Mouse (Mus musculus): Measurements from ENCODE around the gene Ifna11. TPM values are rescaled to one million over a fixed set of nuclear protein-coding genes. Genes with fewer than 3 reads are reported as not detected.
"Not testable (repeated sequence)": the region's sequence is repeated elsewhere in the genome, so short reads cannot be mapped to it uniquely, and the experiment has no call there.

Gene Ifna11
- total RNA-seq (2012; rRNA removed) (not detected in 2 replicates), total RNA-seq (2014; rRNA removed) (not detected in 2 replicates), polyA plus RNA-seq (2012; ENCODE audit: insufficient read length, low read depth) (not detected in 2 replicates)

GRCm38 (mm10) chr4:88819659-88820058, at the start of gene Ifna11:
Ifna11 (plus strand) TSS chr4:88819959.
- no peaks in the 10 kb centered on the region for H3K79me2 ChIP-seq (replicated peaks; ENCODE audit: control insufficient read depth, extremely low read depth, insufficient read depth, poor library complexity, severe bottlenecking)
- in situ Hi-C loops (cut with MboI; ENCODE audit: low pct_ligation_motif_present, low pct_unique_long_range_greater_than_20kb, low sequenced_read_pairs) = no loop called here

DNA sequence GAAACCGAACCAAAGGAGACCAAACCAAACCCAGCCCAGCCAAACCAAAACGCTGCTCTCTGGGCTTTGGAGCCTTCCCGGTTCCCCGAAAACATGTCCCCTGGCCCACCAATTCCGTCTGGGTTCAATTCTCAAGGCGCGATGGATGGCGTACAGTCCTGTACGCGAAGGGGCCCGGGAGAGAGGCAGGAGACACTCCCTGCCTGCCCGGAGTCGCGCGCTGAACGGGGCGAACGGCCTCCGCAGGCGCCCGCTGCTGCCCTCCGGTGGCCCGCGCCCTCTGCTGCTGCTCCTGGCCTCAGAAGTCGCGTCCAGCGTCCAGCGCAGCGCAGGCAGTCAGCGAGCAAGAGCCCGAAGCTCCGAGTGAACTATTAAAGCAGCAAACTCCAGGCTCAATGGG, 46.2 kb upstream of the Ifna11 start, which contains the start of gene Gm13290:
Gm13290 (plus strand) TSS at position 301 of the 400 bp plus-strand sequence.
- dilution Hi-C loops (cut with MboI; ENCODE audit: extremely low pct_ligation_motif_present, extremely low pct_unique_long_range_greater_than_20kb, low sequenced_read_pairs); H3K27me3 ChIP-seq (replicated peaks); H3K9me3 ChIP-seq (replicated peaks; ENCODE audit: low read length); H3K4me1 ChIP-seq (ENCODE audit: control insufficient read depth in 1 of 2, insufficient read depth in 2 of 2); H3K27ac ChIP-seq (ENCODE audit: insufficient read depth, low read depth); H3K79me2 ChIP-seq (replicated peaks; ENCODE audit: control insufficient read depth, extremely low read depth, insufficient read depth, poor library complexity, severe bottlenecking); DNase-seq (ENCODE audit: extremely low read depth); H3K9ac ChIP-seq (ENCODE audit: insufficient read depth, low read depth); in situ Hi-C loops (cut with MboI; ENCODE audit: low pct_ligation_motif_present, low pct_unique_long_range_greater_than_20kb, low sequenced_read_pairs); H3K4me3 ChIP-seq (replicated peaks in 1 of 3; ENCODE audit: low read depth in 2 of 3, low read length in 2 of 3, poor library complexity in 1 of 3); H3K36me3 ChIP-seq (replicated peaks in 1 of 2; ENCODE audit: control insufficient read depth in 1 of 2, insufficient read depth in 1 of 2, low read length in 1 of 2): not testable (repeated sequence)
- 0 out of 2 replicates have a peak within 1 kb of the TSS, but pooled peaks have one; percentile 24 for H3K4me2 ChIP-seq (ENCODE audit: insufficient read depth, low read depth, poor library complexity, severe bottlenecking)

More at GRCm38 (mm10) chr4:88819659-88820058, at the start of gene Ifna11:
- TF ChIP-seq PAX5 (IDR thresholded peaks at IDR 0.05; ENCODE audit: low read length) (no peak), CHD1 (IDR thresholded peaks at IDR 0.05; ENCODE audit: low read depth, low read length) (no peak), EP300 (IDR thresholded peaks at IDR 0.05; ENCODE audit: low read length) (no peak), MAFK (IDR thresholded peaks at IDR 0.05; ENCODE audit: insufficient replicate concordance, low read length) (no peak), USF1 (IDR thresholded peaks at IDR 0.05; ENCODE audit: low read depth, low read length) (no peak), MEF2A (IDR thresholded peaks at IDR 0.05; ENCODE audit: borderline replicate concordance, low read depth, low read length) (no peak), POLR2AphosphoS2 (IDR thresholded peaks at IDR 0.05; ENCODE audit: low read depth, low read length) (no peak), ZNF384 (IDR thresholded peaks at IDR 0.05; ENCODE audit: low read depth, low read length) (no peak), MAZ (IDR thresholded peaks at IDR 0.05; ENCODE audit: low read depth, low read length) (no peak), MYC (IDR thresholded peaks at IDR 0.05; ENCODE audit: low read depth, low read length) (no peak), CHD2 (IDR thresholded peaks at IDR 0.05; ENCODE audit: low read length) (no peak), BHLHE40 (IDR thresholded peaks at IDR 0.05; ENCODE audit: low read depth, low read length) (no peak)
- Histone ChIP-seq H3K9ac (ENCODE audit: insufficient read depth, low read depth) (no peak within 1 kb of the TSS), H3K27ac (ENCODE audit: insufficient read depth, low read depth) (no peak within 1 kb of the TSS), H3K9me3 (replicated peaks; ENCODE audit: low read length) (no peaks in the 10 kb centered on the region), H3K4me2 (ENCODE audit: insufficient read depth, low read depth, poor library complexity, severe bottlenecking) (no peak within 1 kb of the TSS), H3K27me3 (replicated peaks) (peaks cover 34% of the 10 kb centered on the region), H3K36me3 (replicated peaks in 1 of 2; ENCODE audit: control insufficient read depth in 1 of 2, insufficient read depth in 1 of 2, low read length in 1 of 2) (no peaks in the 10 kb centered on the region), H3K4me3 (replicated peaks in 1 of 3; ENCODE audit: low read depth in 2 of 3, low read length in 2 of 3, poor library complexity in 1 of 3) (no peak within 1 kb of the TSS), H3K4me1 (ENCODE audit: control insufficient read depth in 1 of 2, insufficient read depth in 2 of 2) (no peaks in the 10 kb centered on the region)
- DNase-seq (ENCODE audit: extremely low read depth) = no peak
- dilution Hi-C loops (cut with MboI; ENCODE audit: extremely low pct_ligation_motif_present, extremely low pct_unique_long_range_greater_than_20kb, low sequenced_read_pairs) = no loop called here

- H3K79me2 ChIP-seq (replicated peaks; ENCODE audit: control insufficient read depth, extremely low read depth, insufficient read depth, poor library complexity, severe bottlenecking); H3K27me3 ChIP-seq (replicated peaks); DNase-seq (ENCODE audit: extremely low read depth); in situ Hi-C loops (cut with MboI; ENCODE audit: low pct_ligation_motif_present, low pct_unique_long_range_greater_than_20kb, low sequenced_read_pairs); H3K4me3 ChIP-seq (replicated peaks in 1 of 3; ENCODE audit: low read depth in 2 of 3, low read length in 2 of 3, poor library complexity in 1 of 3); dilution Hi-C loops (cut with MboI; ENCODE audit: extremely low pct_ligation_motif_present, extremely low pct_unique_long_range_greater_than_20kb, low sequenced_read_pairs); H3K27ac ChIP-seq (ENCODE audit: insufficient read depth, low read depth); H3K9me3 ChIP-seq (replicated peaks; ENCODE audit: low read length); H3K4me2 ChIP-seq (ENCODE audit: insufficient read depth, low read depth, poor library complexity, severe bottlenecking); H3K36me3 ChIP-seq (replicated peaks in 1 of 2; ENCODE audit: control insufficient read depth in 1 of 2, insufficient read depth in 1 of 2, low read length in 1 of 2); H3K4me1 ChIP-seq (ENCODE audit: control insufficient read depth in 1 of 2, insufficient read depth in 2 of 2); H3K9ac ChIP-seq (ENCODE audit: insufficient read depth, low read depth): not testable (repeated sequence)
Observed at GRCm38 (mm10) chr4:88776622-88777021, 43.1 kb upstream of the Ifna11 start, which contains the start of gene Gm13289. Gm13289 (plus strand) TSS chr4:88776922.

- H3K27me3 ChIP-seq (replicated peaks); H3K79me2 ChIP-seq (replicated peaks; ENCODE audit: control insufficient read depth, extremely low read depth, insufficient read depth, poor library complexity, severe bottlenecking); H3K9me3 ChIP-seq (replicated peaks; ENCODE audit: low read length); H3K4me2 ChIP-seq (ENCODE audit: insufficient read depth, low read depth, poor library complexity, severe bottlenecking); in situ Hi-C loops (cut with MboI; ENCODE audit: low pct_ligation_motif_present, low pct_unique_long_range_greater_than_20kb, low sequenced_read_pairs); H3K36me3 ChIP-seq (replicated peaks in 1 of 2; ENCODE audit: control insufficient read depth in 1 of 2, insufficient read depth in 1 of 2, low read length in 1 of 2); H3K4me1 ChIP-seq (ENCODE audit: control insufficient read depth in 1 of 2, insufficient read depth in 2 of 2); H3K9ac ChIP-seq (ENCODE audit: insufficient read depth, low read depth); H3K4me3 ChIP-seq (replicated peaks in 1 of 3; ENCODE audit: low read depth in 2 of 3, low read length in 2 of 3, poor library complexity in 1 of 3); H3K27ac ChIP-seq (ENCODE audit: insufficient read depth, low read depth); dilution Hi-C loops (cut with MboI; ENCODE audit: extremely low pct_ligation_motif_present, extremely low pct_unique_long_range_greater_than_20kb, low sequenced_read_pairs); DNase-seq (ENCODE audit: extremely low read depth): not testable (repeated sequence)
Observed at GRCm38 (mm10) chr4:88779550-88779949, 40.2 kb upstream of the Ifna11 start, which contains the start of gene Gm13272. Gm13272 (plus strand) TSS chr4:88779850.

GRCm38 (mm10) chr4:88780320-88780719, 39.4 kb upstream of the Ifna11 start:
- H3K27ac ChIP-seq (ENCODE audit: insufficient read depth, low read depth); in situ Hi-C loops (cut with MboI; ENCODE audit: low pct_ligation_motif_present, low pct_unique_long_range_greater_than_20kb, low sequenced_read_pairs); DNase-seq (ENCODE audit: extremely low read depth); H3K4me1 ChIP-seq (ENCODE audit: control insufficient read depth in 1 of 2, insufficient read depth in 2 of 2); dilution Hi-C loops (cut with MboI; ENCODE audit: extremely low pct_ligation_motif_present, extremely low pct_unique_long_range_greater_than_20kb, low sequenced_read_pairs); H3K36me3 ChIP-seq (replicated peaks in 1 of 2; ENCODE audit: control insufficient read depth in 1 of 2, insufficient read depth in 1 of 2, low read length in 1 of 2); H3K9ac ChIP-seq (ENCODE audit: insufficient read depth, low read depth); H3K4me3 ChIP-seq (replicated peaks in 1 of 3; ENCODE audit: low read depth in 2 of 3, low read length in 2 of 3, poor library complexity in 1 of 3); H3K9me3 ChIP-seq (replicated peaks; ENCODE audit: low read length); H3K4me2 ChIP-seq (ENCODE audit: insufficient read depth, low read depth, poor library complexity, severe bottlenecking); H3K27me3 ChIP-seq (replicated peaks); H3K79me2 ChIP-seq (replicated peaks; ENCODE audit: control insufficient read depth, extremely low read depth, insufficient read depth, poor library complexity, severe bottlenecking): not testable (repeated sequence)
